Mouse (Mus musculus) cerebellum, adult 8-10 months (tissue): Measurements from ENCODE around the gene Bad.

Experiments
- DNase-seq: peaks from one replicate; pipeline ENCODE4 v3.0.0; 2022

Bad gene

DNA sequence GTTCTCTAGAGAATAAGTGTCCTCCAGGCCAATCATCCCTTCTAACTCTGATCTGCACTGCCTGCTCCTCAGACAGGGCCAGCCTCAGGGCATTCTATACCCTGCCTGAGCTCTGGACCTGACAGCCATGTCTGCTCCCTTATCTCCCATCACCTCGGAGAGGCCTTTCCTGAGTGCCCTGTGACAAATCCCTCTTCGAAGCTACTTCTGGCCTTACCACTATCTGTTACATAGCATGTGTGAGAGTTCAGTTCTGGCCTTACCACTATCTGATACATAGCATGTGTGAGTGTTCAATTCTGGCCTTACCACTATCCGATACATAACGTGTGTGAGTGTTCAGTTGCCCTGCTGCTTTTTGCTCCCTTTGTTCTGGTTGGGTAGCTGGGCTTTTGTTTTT lies 26.4 kb upstream of the Bad start:
- no peak for DNase-seq

DNA sequence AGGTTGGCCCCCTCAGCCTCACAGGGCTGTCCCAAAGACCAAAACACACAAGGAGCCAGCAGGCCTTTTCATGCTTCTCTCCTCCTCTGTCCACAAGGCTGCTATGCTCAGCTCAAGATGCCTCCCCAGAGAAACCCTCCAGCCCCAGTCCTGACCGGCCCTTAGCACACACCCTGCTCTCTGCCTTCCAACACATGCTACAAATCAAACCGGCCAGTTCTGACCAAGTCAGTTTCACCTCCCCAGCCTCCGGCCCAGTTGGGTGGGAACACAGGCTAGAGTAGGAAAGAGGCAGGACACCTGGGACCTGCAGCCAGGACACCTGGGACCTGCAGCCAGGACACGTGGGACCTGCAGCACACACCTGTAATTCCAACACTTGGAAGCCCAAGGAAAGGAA lies 25.2 kb upstream of the Bad start:
- DNase-seq, result peak; percentile 13

DNA sequence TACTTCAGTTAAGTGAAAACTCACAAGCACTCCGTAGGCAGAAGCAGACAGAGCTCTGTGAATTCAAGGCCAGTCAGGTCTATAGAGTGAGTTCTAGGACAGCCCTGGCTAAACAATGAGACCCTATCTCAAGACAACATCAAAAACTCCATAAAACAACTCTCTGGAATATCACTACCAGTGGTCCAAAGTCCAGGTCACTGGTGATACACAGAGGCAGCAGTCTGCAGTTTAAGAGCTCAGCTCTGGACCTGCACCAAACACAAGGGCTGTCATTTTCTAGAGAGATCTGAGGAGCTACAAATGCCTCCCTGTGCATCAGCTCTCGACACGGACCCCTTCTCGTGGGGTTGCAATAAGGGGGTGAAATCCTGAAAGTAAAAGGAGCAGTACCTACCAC lies 23.3 kb upstream of the Bad start:
- DNase-seq, result peak; percentile 12

DNA sequence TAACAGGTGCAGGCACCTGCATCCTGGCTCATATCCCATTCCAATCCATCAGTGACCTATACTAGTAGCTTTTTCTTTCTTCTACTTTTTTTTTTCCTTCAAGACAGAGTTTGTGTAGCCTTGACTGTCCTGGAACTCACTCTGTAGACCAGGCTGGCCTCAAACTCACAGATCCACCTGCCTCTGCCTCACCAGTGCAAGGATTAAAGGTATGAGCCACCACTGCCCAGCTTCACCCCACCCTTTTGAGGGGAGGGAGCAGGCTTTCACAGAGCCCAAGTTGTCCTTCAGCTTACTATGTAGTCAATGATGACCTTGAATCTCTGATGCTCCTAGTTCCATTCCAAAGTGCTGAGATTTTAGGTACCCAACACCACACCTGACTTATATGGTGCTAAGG lies 22.2 kb upstream of the Bad start:
- peak; percentile 15 for DNase-seq

DNA sequence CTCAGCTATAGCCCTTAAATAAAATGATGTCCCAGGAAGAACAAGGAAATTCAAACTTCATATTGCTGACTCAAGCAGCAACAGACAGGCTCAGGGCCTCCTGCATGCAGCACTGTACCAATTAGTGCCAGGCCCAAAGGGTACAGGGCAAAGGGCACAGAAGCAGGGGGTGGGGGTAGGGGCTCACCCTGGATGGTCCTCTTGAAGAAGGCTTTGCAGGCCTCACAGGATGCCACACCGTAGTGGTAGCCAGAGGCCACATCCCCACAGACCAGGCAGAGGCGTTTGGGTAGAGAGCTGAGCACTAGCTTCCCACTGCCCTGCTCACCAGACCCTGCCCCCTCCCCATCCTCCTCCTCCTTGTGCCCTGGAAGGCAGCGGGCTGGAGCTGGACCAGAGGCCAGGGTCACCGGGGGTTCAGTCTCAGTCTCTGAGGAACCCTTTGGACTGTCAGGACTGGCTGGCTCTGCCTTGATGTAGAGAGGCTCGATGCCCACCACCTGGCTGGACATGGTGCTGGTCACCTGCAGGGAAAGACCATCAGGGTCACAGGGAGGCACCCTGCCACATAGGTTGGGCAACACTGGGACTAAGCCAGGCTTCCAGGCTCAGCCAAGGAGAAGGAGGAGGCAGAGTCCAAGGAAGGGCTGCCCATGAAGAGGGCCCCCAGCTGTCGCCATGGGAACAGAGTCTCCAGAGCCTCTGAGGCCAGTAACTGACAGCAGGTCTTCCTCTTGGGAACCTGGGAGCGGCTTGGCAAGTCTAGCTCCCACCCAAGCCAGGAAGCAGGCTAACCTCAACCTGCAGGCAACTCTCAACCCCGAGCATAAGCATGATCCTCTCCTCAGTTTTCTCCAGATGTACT lies 21.6 kb upstream of the Bad start:
- peak; percentile 57 for DNase-seq

DNA sequence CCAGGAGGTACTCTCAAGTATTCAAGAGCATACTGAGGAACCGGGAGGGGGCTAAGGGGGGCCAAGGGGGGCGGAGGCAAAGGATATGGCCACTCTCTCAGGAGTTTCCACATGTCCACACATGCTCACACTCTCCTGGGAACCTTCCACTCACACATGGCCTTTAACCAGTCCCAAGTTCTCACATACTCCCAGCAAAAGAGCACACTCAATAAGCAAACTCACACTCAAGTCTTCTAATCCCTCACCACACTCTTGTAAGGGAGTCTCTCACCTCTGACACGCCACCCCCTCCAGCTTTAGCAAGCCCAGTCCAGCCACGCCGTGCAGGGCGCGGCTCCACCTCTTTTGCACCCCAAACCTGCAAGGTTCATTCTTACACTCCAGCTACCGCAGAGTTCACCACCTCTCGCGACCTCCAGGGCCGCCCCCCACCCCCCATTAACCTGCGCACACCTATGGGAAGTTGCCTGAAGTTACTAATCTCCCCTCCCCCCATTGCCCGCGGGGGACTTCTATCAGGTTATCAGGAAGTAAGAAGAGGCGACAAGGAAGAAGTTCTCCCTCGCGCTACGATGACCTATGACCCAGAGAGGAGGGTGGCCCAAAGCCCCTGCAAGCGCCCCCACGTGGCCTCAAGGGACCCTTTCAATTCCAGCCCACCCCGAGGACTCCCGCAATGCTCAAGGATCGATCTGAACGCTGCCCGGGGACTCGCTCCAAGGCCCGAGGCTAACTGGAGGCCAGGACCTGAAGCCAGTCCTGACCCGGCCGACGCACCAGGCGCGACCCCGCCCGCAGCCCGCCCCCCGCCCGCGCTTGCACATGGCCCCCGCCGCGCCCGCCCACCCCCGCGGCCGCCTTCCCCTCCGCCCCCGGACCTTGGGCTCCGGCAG lies 20.7 kb upstream of the Bad start:
- peak; percentile 69 for DNase-seq

DNA sequence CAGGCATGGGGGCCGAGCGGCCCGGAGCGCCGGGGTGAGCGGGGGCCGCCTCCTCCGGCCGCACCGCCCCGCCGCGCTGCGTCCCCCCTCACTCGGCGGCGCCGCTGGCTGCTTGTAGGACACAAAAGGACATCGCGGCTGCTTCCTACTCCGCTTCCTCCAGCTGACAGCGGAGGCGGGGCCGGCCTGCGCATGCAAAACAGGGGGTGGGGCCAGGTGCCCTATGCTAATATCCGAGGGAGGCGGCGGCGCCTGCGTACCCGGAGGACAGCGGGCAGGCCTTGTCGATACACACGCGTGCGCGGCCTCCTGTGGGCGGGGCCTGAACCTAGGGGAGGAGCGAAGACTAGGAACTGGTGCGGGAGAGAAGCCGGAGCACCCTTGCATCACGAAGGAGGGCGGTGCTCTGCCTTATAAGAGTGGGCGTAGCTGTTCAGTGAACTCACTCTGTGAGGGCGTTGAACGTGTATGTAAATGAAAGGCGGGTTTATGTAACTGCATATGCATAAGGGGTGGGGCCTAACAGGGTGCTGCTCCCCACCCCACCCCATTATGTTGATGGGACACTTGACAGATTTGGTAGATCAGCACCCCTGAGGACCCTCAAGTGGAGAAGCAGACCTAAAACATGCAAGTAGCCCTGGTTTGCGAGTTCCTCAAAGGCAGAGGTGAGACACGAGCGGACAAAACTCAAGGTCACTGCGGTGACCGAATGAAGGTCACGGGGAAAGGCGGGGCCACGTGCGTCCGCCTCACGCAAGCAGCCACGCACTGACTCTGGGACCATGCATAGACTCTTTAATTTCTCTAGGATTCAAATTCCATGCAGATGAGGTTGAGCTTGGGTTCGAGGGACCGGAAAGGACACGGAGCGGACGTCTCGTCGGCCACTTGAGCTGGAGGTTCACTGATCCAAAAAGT lies 19.8 kb upstream of the Bad start, which contains the start of gene Esrra:
Esrra (minus strand) TSS at position 167 of the 921 bp plus-strand sequence.
- peak; percentile 100 for DNase-seq

DNA sequence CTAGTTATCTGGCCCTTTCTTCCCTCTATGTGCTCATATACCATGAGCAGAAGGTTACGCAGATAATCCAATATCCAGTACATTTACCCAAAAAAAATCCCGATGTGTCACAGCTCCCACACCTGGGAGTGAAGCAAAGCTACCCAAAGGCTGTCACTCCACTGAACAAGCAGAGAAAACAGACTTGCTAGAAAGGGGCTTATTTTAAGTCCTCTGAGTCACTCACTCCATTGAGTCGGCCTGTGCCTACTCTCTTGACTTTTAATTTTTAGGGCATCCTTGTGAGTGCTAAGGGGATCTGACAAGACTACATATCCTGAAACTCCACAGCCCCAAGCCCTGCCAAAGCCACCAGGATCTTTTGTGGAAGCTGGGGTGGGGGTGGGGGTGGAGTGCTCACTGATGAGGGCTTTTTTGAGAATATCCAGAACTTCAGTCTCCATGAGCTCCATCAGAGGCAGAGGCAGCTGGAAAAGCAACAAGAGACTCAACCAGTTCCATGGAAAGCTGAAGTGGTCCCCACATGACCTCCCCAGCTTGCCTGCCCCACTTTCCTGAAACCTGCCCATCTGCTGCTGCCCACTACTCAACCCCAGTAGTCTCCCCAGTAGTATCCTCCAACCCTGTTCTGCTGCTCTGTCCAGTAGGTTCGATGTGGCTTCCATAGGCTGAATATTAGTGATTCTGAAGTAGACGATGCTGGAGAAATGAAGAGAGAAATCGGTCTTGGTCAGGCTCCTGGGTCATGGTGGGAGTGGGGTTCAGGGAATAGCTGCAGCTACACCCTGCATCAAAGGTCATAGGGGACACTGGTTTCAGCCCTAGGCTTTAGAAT lies 18.5 kb upstream of the Bad start:
- peak; percentile 32 for DNase-seq

DNA sequence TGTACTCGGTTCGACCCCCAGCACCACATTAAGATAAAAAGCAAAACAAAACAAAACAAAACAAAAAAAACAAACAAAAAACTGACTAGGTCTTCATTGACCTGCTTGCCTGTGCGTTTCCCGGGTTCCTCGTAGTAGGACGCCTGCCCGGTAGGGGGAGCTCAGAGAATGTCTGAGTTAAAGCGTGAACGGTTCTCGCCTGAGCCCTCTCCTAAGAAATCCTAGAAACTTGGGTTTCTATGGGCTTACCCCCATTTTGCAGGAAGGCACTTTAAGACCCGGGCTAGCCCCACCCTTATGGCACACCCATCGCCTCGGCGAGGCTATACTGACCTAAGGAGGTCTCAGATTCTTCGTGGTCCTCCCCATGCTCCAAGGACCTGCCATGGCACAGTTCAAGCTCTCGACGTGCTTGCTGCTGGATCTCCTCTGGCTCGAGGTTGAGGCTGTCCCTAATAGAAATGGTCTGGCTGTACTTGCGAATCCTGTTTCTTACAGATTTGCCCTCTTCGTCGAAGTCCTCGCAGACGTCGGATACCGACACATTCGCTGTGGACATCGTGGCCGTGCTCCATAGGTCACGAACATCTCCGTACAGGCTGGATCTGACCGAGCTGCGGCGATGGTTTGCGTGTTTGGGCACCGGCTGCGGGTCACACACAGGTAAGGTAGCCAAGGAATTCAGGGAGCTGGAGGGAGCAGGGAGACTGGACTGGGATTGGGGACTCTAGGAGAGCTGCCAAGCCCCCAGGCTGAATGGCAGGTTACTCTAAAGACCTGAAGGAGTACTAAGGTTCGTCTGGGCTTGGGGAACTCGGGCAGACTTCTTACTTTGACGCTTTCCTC lies 17.0 kb upstream of the Bad start:
- peak; percentile 92 for DNase-seq

DNA sequence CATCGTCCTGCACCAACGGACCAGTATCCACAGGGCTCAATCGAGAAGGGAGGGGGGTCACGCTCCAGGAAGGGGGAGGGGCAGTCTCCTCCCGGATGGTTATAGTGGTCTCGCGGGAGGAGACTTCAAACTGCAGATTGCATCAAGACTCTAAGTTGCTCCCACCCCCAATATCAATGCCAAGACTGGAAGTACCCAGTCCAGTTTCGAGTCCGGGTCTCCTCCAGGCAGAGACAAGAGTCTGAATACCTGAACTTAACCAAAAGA lies 16.4 kb upstream of the Bad start, which contains the start of gene Catsperz:
Catsperz (minus strand) TSS at position 74 of the 267 bp plus-strand sequence.
- DNase-seq, result no peak

DNA sequence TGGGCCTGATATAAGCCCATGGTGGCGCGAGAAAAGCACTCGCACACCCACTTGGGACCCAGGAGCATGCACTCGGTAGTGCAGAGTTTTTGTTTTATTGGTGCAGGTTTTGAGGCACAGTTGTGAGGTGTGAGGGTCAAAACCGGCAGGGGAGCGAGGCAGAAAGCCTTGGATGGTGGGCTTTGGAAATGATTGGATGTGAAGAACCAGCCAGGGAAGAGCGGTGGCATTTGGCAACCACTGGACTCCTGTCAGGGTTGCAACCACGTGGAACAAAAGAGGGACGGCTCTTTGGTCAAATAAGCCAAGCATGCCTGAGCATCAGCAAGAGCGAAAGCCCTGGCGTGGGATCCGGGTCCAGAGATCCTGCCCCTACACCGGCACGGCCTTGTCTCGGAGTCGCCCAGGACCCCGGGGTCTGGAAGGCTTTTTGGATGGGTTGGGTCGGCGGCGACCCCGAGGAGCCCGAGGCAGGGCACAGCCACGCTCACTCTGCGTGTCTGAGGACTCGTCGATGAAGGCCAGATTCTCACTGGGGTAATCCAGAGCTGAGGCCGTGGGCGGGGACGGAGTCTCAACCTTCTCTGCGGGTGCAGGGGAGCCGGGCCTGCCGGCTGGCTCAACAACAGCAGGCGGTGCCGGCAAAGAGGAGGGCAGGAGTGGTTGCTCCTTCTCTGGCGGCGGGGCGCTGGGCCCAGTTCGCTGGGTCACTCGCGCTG lies 15.9 kb upstream of the Bad start:
- DNase-seq, result no peak

DNA sequence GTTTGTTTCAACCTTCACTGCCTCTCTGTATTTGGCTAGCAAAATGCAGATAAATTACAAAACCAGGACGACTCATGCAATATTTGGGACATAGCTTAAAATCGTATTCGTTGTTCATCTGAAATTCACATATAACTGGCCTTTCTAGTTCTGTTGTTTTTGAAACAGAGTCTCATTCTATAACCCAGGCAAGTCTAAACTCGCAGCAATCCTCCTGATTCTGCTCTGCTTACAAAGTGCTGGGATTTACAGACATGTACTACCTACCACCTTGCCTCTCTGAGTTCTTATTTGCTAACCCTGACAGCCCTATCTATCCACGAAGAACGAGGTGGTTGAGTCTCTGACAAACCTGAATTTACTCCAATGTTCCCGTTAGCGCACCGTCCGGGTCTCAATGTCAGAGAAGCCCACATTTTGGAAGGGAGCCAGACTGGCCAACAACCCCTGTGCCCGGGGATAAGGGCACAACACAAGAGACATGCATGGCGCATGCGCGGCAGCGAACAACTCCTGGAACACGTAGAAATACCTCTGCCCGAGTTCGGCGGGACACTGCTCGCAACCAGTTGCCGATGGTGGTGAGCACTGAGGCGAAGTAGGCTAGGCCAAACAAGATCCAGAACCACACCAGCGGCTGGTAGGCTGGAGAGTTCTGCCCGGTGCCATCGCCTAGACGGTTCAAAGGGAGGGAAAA lies 15.0 kb upstream of the Bad start:
- DNase-seq, result no peak

DNA sequence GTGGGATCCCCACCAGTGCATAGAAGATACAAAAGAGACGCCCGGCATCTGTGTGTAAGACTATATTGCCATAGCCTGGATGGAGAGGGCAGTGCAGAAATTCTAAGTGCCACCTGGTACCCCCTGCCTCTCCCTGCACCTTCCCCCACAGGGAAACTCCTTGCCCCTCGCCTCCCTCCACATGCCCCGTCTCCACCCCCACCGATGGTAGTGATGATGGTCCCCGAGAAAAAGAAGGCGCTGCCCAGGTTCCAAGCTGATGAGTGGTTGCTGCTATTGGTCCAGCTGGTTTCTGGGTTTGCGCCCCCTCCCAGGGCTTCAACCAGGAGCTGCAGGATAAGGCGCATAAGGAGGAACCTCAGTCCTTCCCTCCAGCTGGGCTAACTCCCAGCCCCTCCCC lies 13.6 kb upstream of the Bad start:
- DNase-seq, result no peak

DNA sequence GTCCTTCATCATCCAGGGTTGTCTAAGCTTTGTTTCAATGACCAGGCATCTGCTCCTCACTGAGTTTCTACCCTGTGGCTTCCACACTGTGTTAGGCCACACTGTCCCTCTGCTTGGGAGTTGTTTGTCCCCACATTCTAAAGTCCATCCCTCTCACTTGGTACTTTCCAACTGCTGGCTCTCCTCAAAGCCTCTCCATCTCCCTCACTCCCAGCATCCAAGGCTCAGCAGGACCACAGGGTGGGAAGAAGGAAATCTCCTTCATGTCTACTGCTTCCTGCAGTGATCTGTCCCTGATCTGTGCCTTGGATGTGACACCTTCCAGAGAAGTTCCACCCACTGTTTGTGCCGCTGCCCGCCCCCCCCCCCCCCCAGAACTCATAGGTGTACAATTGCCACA lies 10.7 kb upstream of the Bad start:
- no peak for DNase-seq

DNA sequence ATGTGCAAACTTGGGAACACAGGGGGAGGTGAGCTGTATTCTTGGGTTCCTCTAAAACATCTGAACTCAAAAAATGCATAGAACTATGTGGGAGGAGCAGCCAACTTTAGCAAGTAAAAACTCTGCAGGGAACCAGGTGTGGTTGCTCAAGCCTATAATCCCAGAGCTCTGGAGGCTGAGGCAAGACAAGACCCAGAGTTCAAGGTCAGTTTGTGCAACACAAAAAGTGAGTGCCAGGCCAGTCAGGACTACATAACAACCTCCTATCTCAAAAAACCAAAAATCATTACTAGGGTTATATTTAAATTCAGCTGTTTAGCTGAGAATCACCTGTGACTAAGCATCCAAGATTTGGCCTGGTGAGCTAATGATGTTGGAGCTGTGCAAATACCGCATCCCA lies 9.6 kb upstream of the Bad start:
- no peak for DNase-seq

DNA sequence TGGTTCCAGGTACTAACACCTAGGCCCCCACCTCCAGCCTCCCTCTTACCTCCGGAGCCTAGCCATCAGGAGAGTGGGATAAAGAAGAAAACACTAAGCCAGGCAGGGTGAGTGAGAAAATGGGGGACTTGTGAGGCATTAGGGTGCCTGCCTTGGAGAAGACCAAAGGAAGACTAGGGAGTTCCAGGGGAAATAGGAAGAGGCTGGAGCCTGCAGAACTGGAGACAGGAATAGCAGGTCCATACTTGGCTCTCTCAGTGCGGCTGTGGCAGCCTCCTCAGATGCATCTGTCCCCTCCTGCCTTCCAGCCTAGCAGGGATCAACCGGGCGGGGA lies 8.6 kb upstream of the Bad start:
- no peak for DNase-seq

DNA sequence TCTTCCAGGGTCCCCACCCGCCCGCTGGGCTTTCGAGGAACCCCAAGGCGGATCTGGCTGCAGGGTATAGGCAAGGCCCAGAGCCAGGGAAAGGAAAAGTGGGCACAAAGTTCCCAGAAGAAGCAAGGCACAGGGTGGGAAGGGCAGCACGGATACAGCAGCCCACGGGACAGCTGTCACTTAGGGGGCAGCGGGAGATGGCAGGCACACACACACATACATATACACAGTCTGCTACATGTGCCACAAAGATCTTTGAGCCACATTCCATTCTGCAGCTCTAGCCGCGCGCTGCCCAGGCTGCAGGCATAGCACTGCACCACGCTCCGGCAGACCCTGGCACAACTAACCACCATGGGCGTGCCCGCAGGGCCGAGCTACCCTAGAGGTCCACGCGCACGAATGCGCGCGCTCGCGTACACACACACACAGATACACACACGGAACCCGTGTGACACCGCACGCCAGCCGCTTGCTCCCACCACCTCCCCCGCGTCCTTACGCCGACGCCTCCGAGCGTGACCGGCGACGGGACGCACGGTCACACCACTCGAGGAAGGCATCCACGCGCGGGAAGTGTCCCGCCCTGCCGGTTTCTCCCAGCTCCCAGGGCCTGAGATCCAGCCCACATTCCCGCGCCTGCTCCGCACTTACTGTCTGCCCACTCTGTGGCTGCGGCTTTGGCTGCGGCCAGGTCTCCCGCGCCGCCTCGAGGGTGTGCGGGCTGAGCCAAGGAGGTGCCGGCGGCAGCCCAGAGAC lies 8.0 kb upstream of the Bad start:
- DNase-seq, result peak; percentile 65

DNA sequence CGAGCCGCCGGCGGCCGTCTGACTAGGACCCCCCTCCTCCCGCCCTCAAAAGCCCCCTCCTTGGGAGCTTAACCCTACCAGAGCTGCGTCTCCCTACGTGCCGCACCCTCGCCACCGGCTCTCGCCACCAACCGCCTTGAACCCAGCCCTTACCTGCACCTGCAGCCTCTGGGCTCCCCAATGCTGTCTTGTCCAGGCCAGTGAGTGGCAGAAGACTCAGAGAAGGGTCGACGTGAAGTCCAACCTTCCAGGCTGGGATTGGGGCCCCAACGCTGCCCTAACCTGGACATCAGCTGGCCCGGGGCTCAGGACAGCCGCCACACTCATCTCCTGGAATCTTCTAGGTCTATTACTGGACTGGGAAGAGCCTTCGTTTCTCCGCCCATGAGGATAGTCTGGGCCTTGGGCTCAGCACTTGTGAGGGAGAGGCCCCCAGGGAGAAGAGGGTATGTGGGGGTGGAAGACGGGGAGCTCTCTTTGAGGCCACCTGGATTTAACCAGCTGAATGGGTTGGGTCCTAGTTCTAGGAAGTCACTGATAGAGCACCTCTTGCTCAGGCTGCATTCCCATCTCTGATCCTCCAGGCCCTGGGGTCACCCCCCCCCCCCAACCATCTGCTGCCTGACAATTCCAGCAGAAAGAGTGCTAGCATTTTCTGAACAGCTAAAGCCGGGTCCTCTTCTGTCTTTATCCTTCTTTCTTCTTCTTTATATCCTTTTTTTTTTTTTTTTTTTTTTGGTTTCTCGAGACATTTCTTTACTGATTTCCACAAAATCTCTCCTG lies 7.3 kb upstream of the Bad start, which contains the start of gene Kcnk4:
Kcnk4 (minus strand) TSS at position 321 of the 783 bp plus-strand sequence.
- DNase-seq, result no peak
